Mouse (Mus musculus): ENCODE measurements around the gene Pnpla3. TPM values are rescaled to one million over a fixed set of nuclear protein-coding genes. Genes with fewer than 3 reads are reported as not detected.
A peak's percentile ranks its signal among the peaks of the same experiment; 100 is the strongest.
"Not testable (repeated sequence)": the region's sequence is repeated elsewhere in the genome, so short reads cannot be mapped to it uniquely, and the experiment has no call there.

The Pnpla3 gene
- polyA plus RNA-seq, 1 experiment from 2014 or later: 1.5 TPM

- peaks cover 27% of the 10 kb centered on the region for H3K4me1 ChIP-seq
- H3K36me3 ChIP-seq (replicated peaks): no peaks in the 10 kb centered on the region
- H3K27me3 ChIP-seq (replicated peaks; ENCODE audit: low read depth, poor library complexity, severe bottlenecking): no peaks in the 10 kb centered on the region
- no peaks in the 10 kb centered on the region for H3K9me3 ChIP-seq
- 77% methylated on average over 5 of the region's 5 CpGs for WGBS
- no peak overlapping the region for H3K4me3 ChIP-seq
- no peak for DNase-seq (ENCODE audit: low spot score)
- no peak overlapping the region for H3K27ac ChIP-seq (replicated peaks)
Measured at GRCm38 (mm10) chr15:84139592-84140005, 28.0 kb upstream of the Pnpla3 start.

GRCm38 (mm10) chr15:84140109-84140508, 27.5 kb upstream of the Pnpla3 start:
- no peaks in the 10 kb centered on the region for H3K9me3 ChIP-seq
- no peaks in the 10 kb centered on the region for H3K27me3 ChIP-seq (replicated peaks; ENCODE audit: low read depth, poor library complexity, severe bottlenecking)
- DNase-seq (ENCODE audit: low spot score): no peak
- peaks cover 27% of the 10 kb centered on the region for H3K4me1 ChIP-seq
- no peak overlapping the region for H3K27ac ChIP-seq (replicated peaks)
- WGBS: 59% methylated on average over 3 of the region's 3 CpGs
- H3K4me3 ChIP-seq: no peak overlapping the region
- H3K36me3 ChIP-seq (replicated peaks): no peaks in the 10 kb centered on the region

GRCm38 (mm10) chr15:84140929-84141328, 26.7 kb upstream of the Pnpla3 start:
- H3K4me1 ChIP-seq: peaks cover 27% of the 10 kb centered on the region
- WGBS: 65% methylated on average over 5 of the region's 5 CpGs
- DNase-seq (ENCODE audit: low spot score): no peak

GRCm38 (mm10) chr15:84156158-84156557, 11.5 kb upstream of the Pnpla3 start:
- 90% methylated on average over 2 of the region's 2 CpGs for WGBS
- Histone ChIP-seq H3K27ac (replicated peaks) (no peak overlapping the region), H3K4me1 (no peaks in the 10 kb centered on the region), H3K4me3 (no peak overlapping the region), H3K9me3 (no peaks in the 10 kb centered on the region), H3K36me3 (replicated peaks) (no peaks in the 10 kb centered on the region), H3K27me3 (replicated peaks; ENCODE audit: low read depth, poor library complexity, severe bottlenecking) (no peaks in the 10 kb centered on the region)
- no peak for DNase-seq (ENCODE audit: low spot score)

More at GRCm38 (mm10) chr15:84140929-84141328, 26.7 kb upstream of the Pnpla3 start:
- Histone ChIP-seq H3K4me3 (no peak overlapping the region), H3K36me3 (replicated peaks) (no peaks in the 10 kb centered on the region), H3K27me3 (replicated peaks; ENCODE audit: low read depth, poor library complexity, severe bottlenecking) (no peaks in the 10 kb centered on the region), H3K9me3 (no peaks in the 10 kb centered on the region), H3K27ac (replicated peaks) (0 out of 2 replicates have a peak overlapping the region, but pooled peaks have one; percentile 16)

- not testable (repeated sequence) for H3K27ac ChIP-seq (replicated peaks); DNase-seq (ENCODE audit: low spot score); H3K27me3 ChIP-seq (replicated peaks; ENCODE audit: low read depth, poor library complexity, severe bottlenecking); H3K4me1 ChIP-seq; H3K9me3 ChIP-seq; H3K36me3 ChIP-seq (replicated peaks); H3K4me3 ChIP-seq
- WGBS: 83% methylated on average over 6 of the region's 6 CpGs
Measured at GRCm38 (mm10) chr15:84157530-84157929, 10.1 kb upstream of the Pnpla3 start.

- no peak overlapping the region for H3K27ac ChIP-seq (replicated peaks)
- WGBS: 85% methylated on average over 6 of the region's 6 CpGs
- H3K36me3 ChIP-seq (replicated peaks): no peaks in the 10 kb centered on the region
- H3K4me3 ChIP-seq: no peak overlapping the region
- no peaks in the 10 kb centered on the region for H3K9me3 ChIP-seq
- no peaks in the 10 kb centered on the region for H3K27me3 ChIP-seq (replicated peaks; ENCODE audit: low read depth, poor library complexity, severe bottlenecking)
- peaks cover under 1% of the 10 kb centered on the region; the same call in 1 of the 2 replicates for H3K4me1 ChIP-seq
- no peak for DNase-seq (ENCODE audit: low spot score)
Measured at GRCm38 (mm10) chr15:84161871-84162270, 5.8 kb upstream of the Pnpla3 start.

GRCm38 (mm10) chr15:84166818-84167217, 819 bp upstream of the Pnpla3 start:
- H3K4me3 ChIP-seq: no peak overlapping the region; the same call in 1 of the 2 replicates

GRCm38 (mm10) chr15:84168170-84169161, 829 bp downstream of the Pnpla3 start:
- H3K4me3 ChIP-seq: peak overlapping the region; percentile 73
- no peaks in the 10 kb centered on the region for H3K9me3 ChIP-seq
- peaks cover 23% of the 10 kb centered on the region for H3K4me1 ChIP-seq
- 2% methylated on average over 28 of the region's 28 CpGs for WGBS
- H3K36me3 ChIP-seq (replicated peaks): no peaks in the 10 kb centered on the region
- H3K27ac ChIP-seq (replicated peaks): peak overlapping the region; percentile 67; the same call in 1 of the 2 replicates
- DNase-seq (ENCODE audit: low spot score): peak; percentile 36
- H3K27me3 ChIP-seq (replicated peaks; ENCODE audit: low read depth, poor library complexity, severe bottlenecking): peaks cover 20% of the 10 kb centered on the region

More at GRCm38 (mm10) chr15:84166818-84167217, 819 bp upstream of the Pnpla3 start:
- Histone ChIP-seq H3K27me3 (replicated peaks; ENCODE audit: low read depth, poor library complexity, severe bottlenecking) (peaks cover 20% of the 10 kb centered on the region), H3K9me3 (no peaks in the 10 kb centered on the region), H3K36me3 (replicated peaks) (no peaks in the 10 kb centered on the region), H3K27ac (replicated peaks) (no peak overlapping the region), H3K4me1 (peaks cover 23% of the 10 kb centered on the region)
- WGBS: 75% methylated on average over 6 of the region's 6 CpGs
- no peak for DNase-seq (ENCODE audit: low spot score)

- 36% methylated on average over 1 of the region's 1 CpGs for WGBS
- no peak for DNase-seq (ENCODE audit: low spot score)
- H3K4me1 ChIP-seq: peaks cover 23% of the 10 kb centered on the region
- H3K27ac ChIP-seq (replicated peaks): no peak overlapping the region
- no peak overlapping the region for H3K4me3 ChIP-seq
- no peaks in the 10 kb centered on the region for H3K9me3 ChIP-seq
- H3K36me3 ChIP-seq (replicated peaks): no peaks in the 10 kb centered on the region
- H3K27me3 ChIP-seq (replicated peaks; ENCODE audit: low read depth, poor library complexity, severe bottlenecking): peaks cover 20% of the 10 kb centered on the region
Measured at GRCm38 (mm10) chr15:84169511-84169910, 1.9 kb downstream of the Pnpla3 start.

- DNase-seq (ENCODE audit: low spot score): no peak
- WGBS: 85% methylated on average over 7 of the region's 7 CpGs
- peaks cover 20% of the 10 kb centered on the region for H3K27me3 ChIP-seq (replicated peaks; ENCODE audit: low read depth, poor library complexity, severe bottlenecking)
- no peak overlapping the region for H3K27ac ChIP-seq (replicated peaks)
- H3K36me3 ChIP-seq (replicated peaks): no peaks in the 10 kb centered on the region
- no peak overlapping the region for H3K4me3 ChIP-seq
- peaks cover 23% of the 10 kb centered on the region for H3K4me1 ChIP-seq
- H3K9me3 ChIP-seq: no peaks in the 10 kb centered on the region
Measured at GRCm38 (mm10) chr15:84171166-84171565, 3.5 kb downstream of the Pnpla3 start.

GRCm38 (mm10) chr15:84178733-84179132, 11.1 kb downstream of the Pnpla3 start:
- H3K27ac ChIP-seq (replicated peaks): no peak overlapping the region
- H3K4me3 ChIP-seq: no peak overlapping the region
- peaks cover 12% of the 10 kb centered on the region for H3K27me3 ChIP-seq (replicated peaks; ENCODE audit: low read depth, poor library complexity, severe bottlenecking)
- H3K9me3 ChIP-seq: no peaks in the 10 kb centered on the region
- WGBS: 94% methylated on average over 9 of the region's 9 CpGs
- peaks cover 18% of the 10 kb centered on the region for H3K4me1 ChIP-seq
- no peak for DNase-seq (ENCODE audit: low spot score)
- H3K36me3 ChIP-seq (replicated peaks): no peaks in the 10 kb centered on the region

DNA sequence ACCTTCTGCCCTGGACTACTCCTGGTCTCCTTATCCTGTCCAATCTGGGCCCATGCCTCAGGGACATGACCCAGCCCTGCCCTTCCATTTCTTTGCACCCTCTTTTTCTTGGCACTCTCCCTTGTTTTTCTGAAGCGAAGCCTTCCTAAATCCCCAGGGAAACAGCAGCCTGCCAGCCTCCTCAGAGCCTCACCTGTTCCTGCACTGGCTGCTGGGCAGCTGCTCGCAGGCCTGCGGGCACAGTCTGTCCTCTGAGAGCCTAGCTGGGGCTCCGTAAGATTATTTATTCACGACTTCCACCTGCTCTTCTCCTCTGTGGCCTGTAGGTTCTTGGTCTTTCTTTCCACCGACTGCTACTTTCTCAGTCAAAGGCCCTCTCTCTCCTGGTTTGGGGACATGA, 14.4 kb downstream of the Pnpla3 start:
- Histone ChIP-seq H3K4me1 (peaks cover 28% of the 10 kb centered on the region), H3K27me3 (replicated peaks; ENCODE audit: low read depth, poor library complexity, severe bottlenecking) (peaks cover 12% of the 10 kb centered on the region), H3K36me3 (replicated peaks) (no peaks in the 10 kb centered on the region), H3K27ac (replicated peaks) (0 out of 2 replicates have a peak overlapping the region, but pooled peaks have one; percentile 5), H3K4me3 (no peak overlapping the region), H3K9me3 (no peaks in the 10 kb centered on the region)
- WGBS: 54% methylated on average over 6 of the region's 6 CpGs
- DNase-seq (ENCODE audit: low spot score): no peak

GRCm38 (mm10) chr15:84183967-84184366, 16.3 kb downstream of the Pnpla3 start:
- Histone ChIP-seq H3K27me3 (replicated peaks; ENCODE audit: low read depth, poor library complexity, severe bottlenecking) (peaks cover 12% of the 10 kb centered on the region), H3K4me3 (no peak overlapping the region), H3K4me1 (peaks cover 28% of the 10 kb centered on the region), H3K9me3 (no peaks in the 10 kb centered on the region), H3K27ac (replicated peaks) (0 out of 2 replicates have a peak overlapping the region, but pooled peaks have one; percentile 14), H3K36me3 (replicated peaks) (no peaks in the 10 kb centered on the region)
- WGBS: 38% methylated on average over 1 of the region's 1 CpGs
- DNase-seq (ENCODE audit: low spot score): peak; percentile 17
